Mouse (Mus musculus) testis, adult 2 months (tissue): ENCODE data around the gene Ptpre.

Experiments
- CTCF ChIP-seq: fragments of 200-500 bp; IDR thresholded peaks from 2 replicates; pipeline ENCODE4 v1.5.1; 2012; ENCODE audit warnings: low read depth, mild to moderate bottlenecking, inconsistent platforms, low read length, moderate library complexity; ENCODE audit not compliant: control insufficient read depth, insufficient read depth, insufficient replicate concordance
- POLR2A ChIP-seq: fragments of 200-500 bp; IDR thresholded peaks from 2 replicates; pipeline ENCODE4 v1.6.1; 2012; ENCODE audit warnings: low read depth, mild to moderate bottlenecking, inconsistent platforms, low read length, moderate library complexity; ENCODE audit not compliant: control insufficient read depth

DNA sequence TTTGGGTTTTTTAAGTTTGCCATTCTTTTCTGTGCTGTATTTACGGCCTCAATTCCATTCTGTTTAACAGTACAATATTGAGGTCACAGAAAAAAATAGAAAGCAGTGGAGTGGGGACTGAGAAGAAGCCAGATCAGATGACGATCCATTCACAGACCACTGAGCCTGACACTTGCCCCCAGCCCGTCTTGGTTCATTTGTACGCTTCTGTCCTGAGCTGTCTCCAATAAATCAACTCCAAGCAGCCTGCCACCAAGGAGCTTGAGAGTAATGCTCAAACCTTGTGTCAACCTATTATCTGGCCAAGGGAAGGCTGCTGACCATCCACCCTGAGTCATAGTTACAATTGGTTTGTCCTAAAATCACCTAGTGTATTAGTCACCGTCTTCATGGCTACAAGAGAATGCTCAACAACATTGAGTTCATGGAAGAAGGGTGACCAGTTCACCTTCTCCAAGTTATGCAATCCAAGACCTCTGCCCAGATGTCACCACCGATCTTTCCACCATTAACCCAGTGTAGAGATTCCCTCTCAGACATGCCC lies 12.8 kb upstream of the Ptpre start:
- TF ChIP-seq CTCF, result no peak
- TF ChIP-seq POLR2A, result no peak
